Mouse (Mus musculus) liver, adult 2 months (tissue): ENCODE results near the gene Hikeshi.

Experiments used
- CTCF ChIP-seq: fragments of 200-500 bp; IDR thresholded peaks from 2 replicates; pipeline ENCODE4 v1.5.1; 2011; ENCODE audit warnings: low read depth, low read length, control low read depth
- POLR2A ChIP-seq: fragments of 200-500 bp; IDR thresholded peaks from 2 replicates; pipeline ENCODE4 v1.6.1; 2011; ENCODE audit warnings: low read length, control low read depth; ENCODE audit not compliant: insufficient read depth; ENCODE audit errors: extremely low read depth

- TF ChIP-seq POLR2A (no peak), CTCF (no peak)
Measured at GRCm38 (mm10) chr7:89954261-89954660, 13.3 kb upstream of the Hikeshi start.
